Mouse (Mus musculus): Measurements from ENCODE around the gene Phc2. TPM values are rescaled to one million over a fixed set of nuclear protein-coding genes. Genes with fewer than 3 reads are reported as not detected.

Phc2 gene
- polyA plus RNA-seq, 1 experiment from 2014 or later, result 61.5 TPM

DNA sequence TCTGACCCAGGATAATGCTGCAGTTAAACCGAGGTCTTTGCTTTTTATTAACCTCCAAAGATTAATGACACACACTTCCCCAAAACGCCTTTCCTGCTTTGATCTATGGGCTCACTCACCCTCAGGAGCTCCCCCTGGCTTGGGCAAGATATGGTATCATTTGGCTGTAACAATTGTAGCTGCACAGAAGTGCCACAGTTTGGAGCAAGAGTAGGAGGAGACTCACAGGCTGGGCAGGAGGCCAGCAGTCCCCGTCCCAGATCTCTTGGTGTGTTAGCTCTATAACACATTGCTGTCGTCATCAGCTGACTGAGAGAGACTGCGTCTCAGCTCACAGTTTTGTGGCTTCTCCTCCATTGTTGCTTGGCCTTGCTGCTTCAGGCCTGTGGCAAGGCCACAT, 65.6 kb downstream of the Phc2 start:
- Histone ChIP-seq H3K36me3 (no peaks in the 10 kb centered on the region), H3K9me3 (replicated peaks) (no peaks in the 10 kb centered on the region), H3K4me2 (replicated peaks) (no peak overlapping the region), H3K9ac (no peak overlapping the region), H3K4me3 (replicated peaks) (no peak overlapping the region), H3K27ac (replicated peaks) (peak overlapping the region; percentile 24; the same call in 1 of the 2 replicates), H3K27me3 (no peaks in the 10 kb centered on the region), H3K4me1 (peaks cover 48% of the 10 kb centered on the region)
- WGBS, result 18% methylated on average over 5 of the region's 5 CpGs
- no peak for ATAC-seq (ENCODE audit: insufficient number of reproducible peaks, low FRiP score, low TSS enrichment, low read depth)

DNA sequence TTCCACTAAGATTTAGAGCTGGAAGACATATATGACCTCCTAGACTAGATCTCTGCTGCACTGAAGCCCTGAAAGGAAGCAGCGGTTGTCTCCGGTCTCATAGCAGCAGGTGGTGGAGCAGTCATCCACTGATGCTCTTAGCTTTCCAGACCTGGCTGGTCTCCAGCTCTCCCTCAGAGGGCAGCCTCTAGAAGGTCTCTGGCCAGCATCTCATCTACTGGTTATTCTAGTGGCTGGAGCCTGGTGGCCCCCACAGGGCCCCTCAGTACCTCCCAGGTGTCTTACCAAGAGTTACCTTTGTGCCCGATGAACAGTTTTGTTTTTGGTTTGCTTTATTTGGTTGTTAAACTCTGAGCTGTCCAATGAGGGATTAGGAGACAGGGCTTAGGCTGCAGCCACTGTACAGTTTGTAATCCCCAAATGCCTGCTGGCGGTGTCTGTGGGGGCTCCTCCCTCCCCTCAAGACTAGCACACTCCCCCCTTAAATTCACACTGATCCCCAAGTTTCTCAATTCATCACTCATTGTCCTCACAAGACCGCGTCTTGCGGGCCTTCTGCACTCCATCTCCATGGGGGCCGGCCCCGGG, 66.7 kb downstream of the Phc2 start:
- Histone ChIP-seq H3K36me3 (no peaks in the 10 kb centered on the region), H3K9me3 (replicated peaks) (no peaks in the 10 kb centered on the region), H3K27ac (replicated peaks) (no peak overlapping the region), H3K4me3 (replicated peaks) (no peak overlapping the region), H3K9ac (no peak overlapping the region), H3K4me1 (peaks cover 38% of the 10 kb centered on the region), H3K4me2 (replicated peaks) (no peak overlapping the region), H3K27me3 (no peaks in the 10 kb centered on the region)
- 58% methylated on average over 9 of the region's 9 CpGs for WGBS
- no peak for ATAC-seq (ENCODE audit: insufficient number of reproducible peaks, low FRiP score, low TSS enrichment, low read depth)

DNA sequence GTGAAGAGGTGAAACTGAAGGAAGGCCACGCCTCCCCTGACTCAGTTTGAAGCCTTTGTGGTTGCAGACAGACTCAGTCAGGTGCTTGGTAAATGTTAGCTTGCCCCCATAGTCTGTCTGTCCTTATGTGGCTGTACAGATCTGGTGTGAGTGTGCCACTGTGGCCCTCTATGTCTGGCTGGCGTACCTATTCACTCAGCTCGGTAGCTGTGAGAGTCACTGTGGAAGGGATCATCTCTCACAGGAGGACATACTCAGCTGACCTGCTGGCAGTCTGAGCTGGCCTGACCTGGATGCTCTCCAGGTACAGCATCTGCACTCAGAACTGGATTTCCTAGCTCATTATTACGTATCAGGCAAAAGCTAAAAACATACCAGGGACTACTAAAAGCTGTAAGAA, 67.3 kb downstream of the Phc2 start:
- no peaks in the 10 kb centered on the region for H3K9me3 ChIP-seq (replicated peaks)
- no peak overlapping the region for H3K4me3 ChIP-seq (replicated peaks)
- H3K4me1 ChIP-seq, result peaks cover 33% of the 10 kb centered on the region
- no peak for ATAC-seq (ENCODE audit: insufficient number of reproducible peaks, low FRiP score, low TSS enrichment, low read depth)
- 65% methylated on average over 4 of the region's 4 CpGs for WGBS
- H3K4me2 ChIP-seq (replicated peaks), result no peak overlapping the region
- no peak overlapping the region for H3K9ac ChIP-seq
- no peaks in the 10 kb centered on the region for H3K27me3 ChIP-seq
- no peak overlapping the region for H3K27ac ChIP-seq (replicated peaks)
- no peaks in the 10 kb centered on the region for H3K36me3 ChIP-seq

DNA sequence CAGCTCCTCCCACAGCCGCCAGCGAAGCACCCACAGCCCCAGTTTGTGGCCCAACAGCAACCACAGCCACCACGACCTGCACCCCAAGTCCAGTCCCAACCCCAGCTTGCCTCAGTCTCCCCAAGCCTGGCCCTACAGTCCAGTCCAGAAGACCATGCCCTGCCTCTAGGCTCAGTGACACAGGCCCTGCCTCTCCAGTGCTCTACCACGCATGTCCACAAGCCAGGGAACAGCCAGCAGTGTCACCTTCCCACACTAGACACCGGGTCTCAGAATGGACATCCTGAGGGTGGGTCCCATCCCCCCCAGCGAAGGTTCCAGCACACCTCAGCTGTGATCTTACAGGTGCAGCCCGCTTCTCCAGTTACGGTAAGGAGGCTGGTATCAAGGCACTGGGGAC, 68.4 kb downstream of the Phc2 start:
- 87% methylated on average over 8 of the region's 8 CpGs for WGBS

DNA sequence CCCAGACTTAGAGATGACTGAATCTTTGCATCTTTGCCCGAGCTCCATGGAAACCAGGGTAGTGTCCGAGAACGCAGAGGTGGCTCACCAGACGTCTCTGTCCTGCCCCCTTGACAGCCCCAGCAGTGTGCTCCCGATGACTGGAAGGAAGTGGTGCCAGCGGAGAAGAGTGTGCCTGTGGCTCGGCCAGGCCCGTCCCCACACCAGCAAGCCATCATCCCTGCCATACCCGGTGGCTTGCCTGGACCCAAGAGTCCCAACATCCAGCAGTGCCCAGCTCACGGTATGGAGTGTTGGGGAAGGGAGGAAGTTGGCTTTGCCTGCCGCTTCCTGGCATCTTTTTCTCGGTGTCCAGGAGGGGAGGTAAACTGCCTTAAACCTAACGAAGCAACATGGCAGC, 68.9 kb downstream of the Phc2 start:
- no peaks in the 10 kb centered on the region for H3K9me3 ChIP-seq (replicated peaks)
- H3K4me2 ChIP-seq (replicated peaks), result no peak overlapping the region
- no peak overlapping the region for H3K9ac ChIP-seq
- H3K27me3 ChIP-seq, result no peaks in the 10 kb centered on the region
- 84% methylated on average over 13 of the region's 13 CpGs for WGBS
- no peak for ATAC-seq (ENCODE audit: insufficient number of reproducible peaks, low FRiP score, low TSS enrichment, low read depth)
- peaks cover 31% of the 10 kb centered on the region for H3K4me1 ChIP-seq
- no peak overlapping the region for H3K4me3 ChIP-seq (replicated peaks)
- H3K36me3 ChIP-seq, result no peaks in the 10 kb centered on the region
- H3K27ac ChIP-seq (replicated peaks), result no peak overlapping the region

More for the DNA sequence above, 68.4 kb downstream of the Phc2 start:
- no peak overlapping the region for H3K9ac ChIP-seq
- no peak for ATAC-seq (ENCODE audit: insufficient number of reproducible peaks, low FRiP score, low TSS enrichment, low read depth)
- H3K36me3 ChIP-seq, result no peaks in the 10 kb centered on the region
- peaks cover 29% of the 10 kb centered on the region for H3K4me1 ChIP-seq
- H3K27ac ChIP-seq (replicated peaks), result no peak overlapping the region
- H3K4me2 ChIP-seq (replicated peaks), result no peak overlapping the region
- H3K9me3 ChIP-seq (replicated peaks), result no peaks in the 10 kb centered on the region
- H3K27me3 ChIP-seq, result no peaks in the 10 kb centered on the region
- no peak overlapping the region for H3K4me3 ChIP-seq (replicated peaks)

DNA sequence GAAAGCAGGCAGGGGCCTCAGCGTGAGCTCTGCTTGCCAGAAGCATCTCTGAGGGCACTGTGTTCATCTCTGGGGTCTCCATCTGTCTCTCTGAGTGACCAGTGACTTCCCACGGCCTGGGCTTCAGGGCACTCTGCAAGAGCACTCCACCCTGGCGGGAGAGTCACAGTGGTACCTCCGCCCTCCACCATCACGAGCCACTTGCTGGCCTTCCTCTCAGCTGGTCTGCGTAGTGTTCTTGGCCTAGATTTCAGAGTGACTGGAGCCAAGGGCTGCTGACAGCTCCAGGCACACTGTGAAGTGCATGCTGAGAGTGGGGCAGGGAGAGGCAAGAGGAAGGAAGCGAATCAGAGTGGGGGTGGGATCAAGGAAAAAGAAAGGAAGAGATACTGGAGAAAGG, 69.6 kb downstream of the Phc2 start:
- no peak for ATAC-seq (ENCODE audit: insufficient number of reproducible peaks, low FRiP score, low TSS enrichment, low read depth)
- no peak overlapping the region for H3K9ac ChIP-seq
- 60% methylated on average over 7 of the region's 7 CpGs for WGBS
- no peak overlapping the region for H3K27ac ChIP-seq (replicated peaks)
- peaks cover 37% of the 10 kb centered on the region for H3K4me1 ChIP-seq
- H3K4me3 ChIP-seq (replicated peaks), result no peak overlapping the region
- no peak overlapping the region for H3K4me2 ChIP-seq (replicated peaks)
- H3K27me3 ChIP-seq, result no peaks in the 10 kb centered on the region
- no peaks in the 10 kb centered on the region for H3K36me3 ChIP-seq
- H3K9me3 ChIP-seq (replicated peaks), result no peaks in the 10 kb centered on the region

DNA sequence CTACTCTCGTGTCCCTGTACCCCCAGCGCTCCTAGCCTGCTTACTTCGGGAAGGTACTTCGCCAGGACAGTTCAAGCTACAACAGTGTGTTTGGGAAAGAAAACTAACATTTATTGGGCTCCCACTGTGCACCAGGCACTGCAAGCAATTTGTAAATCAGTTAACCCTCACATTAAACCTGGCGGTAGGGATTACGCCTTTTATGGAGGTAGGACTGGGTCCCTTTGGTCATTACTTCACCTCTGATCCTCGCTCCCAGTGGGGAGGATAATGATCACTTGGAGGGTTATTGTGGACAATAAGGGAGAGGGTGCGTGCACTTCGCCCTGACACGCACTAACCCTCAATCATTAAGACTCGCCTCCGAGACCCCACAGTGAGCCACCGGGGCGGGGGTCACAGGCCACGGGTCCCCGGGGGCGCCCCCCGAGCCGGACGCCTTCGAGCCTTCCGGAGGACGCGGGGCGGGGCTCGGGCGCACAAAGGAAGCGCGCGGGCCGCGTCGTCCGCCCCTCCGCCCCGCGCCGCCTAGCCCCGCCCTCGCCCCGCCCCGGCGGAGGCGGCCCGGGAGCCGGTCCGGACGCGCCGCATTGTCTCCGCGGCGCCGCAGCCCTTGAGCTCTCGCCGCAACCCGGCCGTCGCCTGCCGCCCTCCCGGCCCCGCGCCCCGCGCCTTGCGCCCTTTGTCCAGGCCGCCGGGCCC, 72.7 kb downstream of the Phc2 start:
- H3K4me3 ChIP-seq (replicated peaks), result peak overlapping the region; percentile 90

DNA sequence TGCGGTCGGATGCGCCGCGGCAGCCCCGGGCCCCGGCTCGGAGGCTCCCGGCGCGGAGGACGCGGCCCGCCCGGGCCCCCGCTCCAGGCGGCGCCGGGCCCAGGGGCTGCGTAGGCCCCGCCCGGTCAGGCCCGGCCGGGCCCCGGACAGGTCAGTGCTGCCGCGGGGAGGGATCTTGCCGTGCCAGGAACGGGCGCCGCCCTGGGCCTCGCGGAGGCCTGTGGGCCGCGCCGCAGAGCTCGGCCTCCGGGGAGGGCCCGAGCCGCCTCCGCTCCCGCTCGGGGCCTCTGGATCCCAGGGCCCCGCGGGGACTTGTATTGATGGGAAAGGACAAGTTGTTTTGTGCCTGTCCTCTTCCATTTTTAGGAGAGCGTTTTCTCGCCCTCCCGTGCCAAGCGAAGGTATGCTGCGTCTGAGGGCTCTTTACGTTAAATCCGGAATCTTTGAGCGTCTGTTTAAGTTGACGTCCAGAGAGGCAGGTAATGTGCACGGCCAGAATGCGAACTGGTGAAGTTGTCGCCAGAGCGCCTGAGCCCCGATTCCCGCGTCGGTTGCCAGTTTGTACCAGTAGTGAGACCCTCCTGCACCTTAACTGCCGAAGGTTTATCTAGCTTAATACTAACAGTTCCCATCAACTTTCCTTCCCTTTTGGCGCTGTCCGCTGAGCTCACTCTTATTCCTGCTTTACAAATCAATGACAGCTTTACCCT, 73.4 kb downstream of the Phc2 start:
- under 1% methylated on average over 43 of the region's 65 CpGs for WGBS
- Histone ChIP-seq H3K9me3 (replicated peaks) (no peaks in the 10 kb centered on the region), H3K4me2 (replicated peaks) (peak overlapping the region; percentile 63), H3K4me1 (peaks cover 39% of the 10 kb centered on the region), H3K36me3 (peaks cover 3% of the 10 kb centered on the region; the same call in 1 of the 2 replicates), H3K27me3 (no peaks in the 10 kb centered on the region), H3K9ac (peak overlapping the region; percentile 95), H3K4me3 (replicated peaks) (peak overlapping the region; percentile 90), H3K27ac (replicated peaks) (peak overlapping the region; percentile 91)
- peak; percentile 66; the same call in 1 of the 2 replicates for ATAC-seq (ENCODE audit: insufficient number of reproducible peaks, low FRiP score, low TSS enrichment, low read depth)

More for the DNA sequence above, 72.7 kb downstream of the Phc2 start:
- H3K36me3 ChIP-seq, result peaks cover 3% of the 10 kb centered on the region; the same call in 1 of the 2 replicates
- no peaks in the 10 kb centered on the region for H3K27me3 ChIP-seq
- peak; percentile 88 for ATAC-seq (ENCODE audit: insufficient number of reproducible peaks, low FRiP score, low TSS enrichment, low read depth)
- 4% methylated on average over 35 of the region's 68 CpGs for WGBS
- H3K27ac ChIP-seq (replicated peaks), result peak overlapping the region; percentile 91
- H3K4me1 ChIP-seq, result peaks cover 34% of the 10 kb centered on the region
- H3K9me3 ChIP-seq (replicated peaks), result no peaks in the 10 kb centered on the region
- H3K9ac ChIP-seq, result peak overlapping the region; percentile 95
- peak overlapping the region; percentile 63 for H3K4me2 ChIP-seq (replicated peaks)

DNA sequence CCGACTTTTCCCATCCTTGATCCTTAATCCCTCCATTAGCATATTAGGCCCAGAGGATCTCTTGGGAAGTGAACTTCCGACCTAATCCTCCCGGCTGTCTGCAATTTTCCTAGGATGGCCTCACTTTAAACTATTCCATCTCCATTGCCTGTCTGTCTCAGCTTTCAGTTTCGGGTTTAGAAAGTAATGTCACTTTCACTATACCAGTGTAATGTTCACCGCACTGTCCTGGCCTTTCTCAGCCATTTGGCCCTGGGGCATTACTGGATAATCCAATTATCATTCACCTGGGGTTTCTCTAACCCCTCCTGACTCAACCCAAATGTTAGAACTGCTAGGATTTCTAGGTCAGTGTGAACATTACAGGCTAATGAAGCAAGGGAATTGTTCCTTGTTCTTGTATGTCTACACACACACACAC, 73.9 kb downstream of the Phc2 start:
- Histone ChIP-seq H3K4me2 (replicated peaks) (peak overlapping the region; percentile 63), H3K27ac (replicated peaks) (peak overlapping the region; percentile 91), H3K4me1 (peaks cover 44% of the 10 kb centered on the region), H3K27me3 (no peaks in the 10 kb centered on the region), H3K4me3 (replicated peaks) (peak overlapping the region; percentile 90), H3K9me3 (replicated peaks) (no peaks in the 10 kb centered on the region), H3K9ac (peak overlapping the region; percentile 95), H3K36me3 (peaks cover 3% of the 10 kb centered on the region; the same call in 1 of the 2 replicates)
- ATAC-seq (ENCODE audit: insufficient number of reproducible peaks, low FRiP score, low TSS enrichment, low read depth), result no peak
- 2% methylated on average over 5 of the region's 5 CpGs for WGBS

DNA sequence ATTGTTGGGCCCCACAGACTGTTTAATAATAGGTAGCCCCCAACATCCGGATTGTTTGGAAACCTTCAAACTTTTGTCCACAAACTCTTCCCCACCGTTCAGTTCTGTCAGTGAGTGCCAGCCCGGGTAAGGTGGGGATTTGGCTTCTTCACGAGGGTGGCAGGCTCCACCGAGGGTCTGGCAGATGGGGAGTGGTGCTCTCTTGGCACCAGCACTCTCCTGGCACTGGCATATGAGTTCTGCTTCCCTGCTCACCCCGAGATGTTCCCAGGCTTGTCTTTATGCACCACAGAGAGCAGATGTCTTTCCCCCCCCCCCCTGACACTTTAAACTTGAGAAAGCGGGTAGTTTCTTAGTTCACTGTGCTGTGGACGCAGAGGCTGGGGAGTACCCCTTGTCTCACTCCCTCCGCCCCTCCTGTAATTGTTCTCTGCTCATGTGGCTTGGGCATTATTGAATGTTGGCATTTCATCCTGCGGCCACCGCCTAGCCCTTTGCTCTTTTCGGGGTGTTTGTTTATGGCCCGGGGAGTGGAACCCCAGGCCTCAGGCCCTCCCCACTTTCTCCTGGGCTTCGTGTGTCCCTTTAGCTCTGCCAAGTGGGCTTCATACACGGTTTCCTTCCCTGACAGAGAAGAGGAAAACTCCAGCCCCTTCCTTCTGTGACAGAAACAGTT, 74.7 kb downstream of the Phc2 start:
- 8% methylated on average over 15 of the region's 15 CpGs for WGBS
- H3K36me3 ChIP-seq, result peaks cover 3% of the 10 kb centered on the region; the same call in 1 of the 2 replicates
- peak overlapping the region; percentile 91 for H3K27ac ChIP-seq (replicated peaks)
- peak overlapping the region; percentile 90 for H3K4me3 ChIP-seq (replicated peaks)
- no peaks in the 10 kb centered on the region for H3K9me3 ChIP-seq (replicated peaks)
- peak overlapping the region; percentile 63 for H3K4me2 ChIP-seq (replicated peaks)
- no peak for ATAC-seq (ENCODE audit: insufficient number of reproducible peaks, low FRiP score, low TSS enrichment, low read depth)
- peak overlapping the region; percentile 95 for H3K9ac ChIP-seq
- H3K27me3 ChIP-seq, result no peaks in the 10 kb centered on the region
- H3K4me1 ChIP-seq, result peaks cover 51% of the 10 kb centered on the region

DNA sequence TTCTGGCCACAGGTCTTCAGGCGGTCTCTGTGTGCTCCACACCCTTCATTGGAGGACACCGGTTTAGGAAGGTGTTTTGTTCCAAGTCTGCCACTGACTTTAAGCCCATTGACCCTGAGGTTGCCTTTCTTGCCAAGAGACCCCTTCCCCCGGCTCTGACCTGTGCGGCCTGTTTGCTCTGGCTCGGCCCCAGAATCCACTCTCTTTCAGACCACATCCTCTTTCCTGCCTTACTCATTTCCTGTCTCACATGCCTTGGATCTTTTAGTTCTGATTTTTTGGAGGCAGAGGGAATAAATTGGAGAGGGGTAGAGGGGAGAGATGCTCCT, 75.2 kb downstream of the Phc2 start:
- ATAC-seq (ENCODE audit: insufficient number of reproducible peaks, low FRiP score, low TSS enrichment, low read depth), result no peak
- Histone ChIP-seq H3K4me3 (replicated peaks) (peak overlapping the region; percentile 90), H3K9me3 (replicated peaks) (no peaks in the 10 kb centered on the region), H3K9ac (peak overlapping the region; percentile 95), H3K4me2 (replicated peaks) (peak overlapping the region; percentile 63), H3K36me3 (peaks cover 3% of the 10 kb centered on the region; the same call in 1 of the 2 replicates), H3K4me1 (peaks cover 56% of the 10 kb centered on the region), H3K27ac (replicated peaks) (peak overlapping the region; percentile 36), H3K27me3 (no peaks in the 10 kb centered on the region)
- WGBS, result 10% methylated on average over 5 of the region's 5 CpGs
